Mouse (Mus musculus) G1E (cell line): Measurements from ENCODE around the gene Plcd3.

Source experiments
- CTCF ChIP-seq: IDR thresholded peaks from 2 replicates; pipeline ENCODE4 v1.5.1; 2012; ENCODE audit warnings: low read depth, low read length, inconsistent platforms, mixed read lengths
- GATA1 ChIP-seq: IDR thresholded peaks from 2 replicates; pipeline ENCODE4 v1.6.1; 2012; ENCODE audit warnings: borderline replicate concordance, low read length, inconsistent platforms, mixed read lengths
- GATA2 ChIP-seq: IDR thresholded peaks from 2 replicates; pipeline ENCODE4 v1.6.1; 2012; ENCODE audit warnings: low read depth, low read length, inconsistent platforms, borderline replicate concordance
- POLR2AphosphoS5 ChIP-seq: IDR thresholded peaks from 2 replicates; pipeline ENCODE4 v1.6.1; 2012; ENCODE audit warnings: low read depth, low read length, inconsistent platforms; ENCODE audit not compliant: insufficient replicate concordance
- TAL1 ChIP-seq: conservative IDR thresholded peaks from 2 replicates; pipeline ENCODE4 v1.6.1; 2012; ENCODE audit warnings: low read depth, low read length, inconsistent platforms, mixed read lengths

GRCm38 (mm10) chr11:103020713-103021335 lies 80.6 kb downstream of the Plcd3 start:
- TF ChIP-seq GATA1 (no peak), CTCF (no peak), TAL1 (no peak), GATA2 (no peak), POLR2AphosphoS5 (no peak)
